8 mouse cellular contexts compared by ENCODE assay signal in genomic region chr12:102703921-102704408, GRCm38 (mm10). TPM values are rescaled to one million over a fixed set of nuclear protein-coding genes. Genes with fewer than 3 reads are reported as not detected.
DNase-seq lines count a peak whose midpoint lies in the region; ATAC-seq and TF ChIP-seq lines count a peak whose summit lies in the region.

No protein-coding gene starts in this region.

- TF ChIP-seq CTCF in small intestine, adult 2 months (IDR thresholded peaks at IDR 0.05; ENCODE audit: extremely low read depth, insufficient read length, insufficient replicate concordance, low read depth, low read length) = no peak

- intact Hi-C loops in heart, postnatal 14 days (cut with DNase I) = loop anchor here (2.0 kb wide), 2 partner anchors 21 to 125 kb away; no protein-coding TSS in a partner anchor

- ATAC-seq in heart, embryonic 15.5 days (replicated peaks; ENCODE audit: insufficient number of reproducible peaks, insufficient read depth, low FRiP score, low read depth) = 0 out of 2 replicates have a peak, but pooled peaks have one; percentile 2
- peak; percentile 33 for ATAC-seq in CD4-positive, CD25-positive, alpha-beta regulatory T cell, adult 4 months
- no peak for ATAC-seq in embryonic facial prominence, embryonic 15.5 days (ENCODE audit: insufficient number of reproducible peaks, low FRiP score, low TSS enrichment, low read depth)
- ATAC-seq in limb, embryonic 14.5 days (ENCODE audit: low FRiP score, low read depth) = no peak

- peak overlapping the region; percentile 62 for H3K27ac ChIP-seq in heart, embryonic 15.5 days
- H3K27ac ChIP-seq in embryonic facial prominence, embryonic 15.5 days (replicated peaks) = peak overlapping the region; percentile 52; the same call in 1 of the 2 replicates
- no peak overlapping the region for H3K27ac ChIP-seq in limb, embryonic 14.5 days (replicated peaks; ENCODE audit: low read depth, low read length)
- peak overlapping the region; percentile 85 for H3K27ac ChIP-seq in small intestine, adult 2 months (ENCODE audit: insufficient read depth, low read depth, low read length)

- no peak for DNase-seq in heart, postnatal 14 days
- no peak for DNase-seq in limb, embryonic 14.5 days (ENCODE audit: low spot score)
- no peak for DNase-seq in gastrocnemius, postnatal 4 days (ENCODE audit: low spot score in 2 of 2)
- no peak for DNase-seq in right cerebral cortex, postnatal 36 days (ENCODE audit: low spot score in 2 of 2)

- no peaks in the 10 kb centered on the region for H3K27me3 ChIP-seq in heart, embryonic 15.5 days
- no peaks in the 10 kb centered on the region for H3K27me3 ChIP-seq in embryonic facial prominence, embryonic 15.5 days
- H3K27me3 ChIP-seq in limb, embryonic 14.5 days (ENCODE audit: control insufficient read depth, insufficient read depth, low read length) = no peaks in the 10 kb centered on the region
- H3K27me3 ChIP-seq in small intestine, adult 2 months (ENCODE audit: control insufficient read depth, insufficient read depth, low read length) = no peaks in the 10 kb centered on the region

- H3K4me1 ChIP-seq in heart, embryonic 15.5 days (replicated peaks) = peaks cover 30% of the 10 kb centered on the region
- peaks cover 42% of the 10 kb centered on the region for H3K4me1 ChIP-seq in embryonic facial prominence, embryonic 15.5 days
- H3K4me1 ChIP-seq in limb, embryonic 14.5 days (ENCODE audit: control insufficient read depth, insufficient read depth, low read length) = peaks cover 35% of the 10 kb centered on the region
- peaks cover 46% of the 10 kb centered on the region for H3K4me1 ChIP-seq in small intestine, adult 2 months (ENCODE audit: control insufficient read depth, insufficient read depth, insufficient read length, low read length)

- 12% methylated on average over 17 of the region's 17 CpGs for WGBS in heart, embryonic 15.5 days
- 7% methylated on average over 17 of the region's 17 CpGs for WGBS in embryonic facial prominence, embryonic 15.5 days
- WGBS in limb, embryonic 14.5 days = 6% methylated on average over 17 of the region's 17 CpGs
- 4% methylated on average over 17 of the region's 17 CpGs for WGBS in small intestine, adult 2 months

- H3K9me3 ChIP-seq in heart, embryonic 15.5 days (replicated peaks) = no peaks in the 10 kb centered on the region
- no peaks in the 10 kb centered on the region for H3K9me3 ChIP-seq in embryonic facial prominence, embryonic 15.5 days (replicated peaks)
- no peaks in the 10 kb centered on the region for H3K9me3 ChIP-seq in limb, embryonic 14.5 days (ENCODE audit: control insufficient read depth, low read length)

- peak overlapping the region; percentile 90 for H3K9ac ChIP-seq in heart, embryonic 15.5 days
- H3K9ac ChIP-seq in embryonic facial prominence, embryonic 15.5 days = peak overlapping the region; percentile 37
- H3K9ac ChIP-seq in limb, embryonic 14.5 days (ENCODE audit: low read depth, low read length, severe bottlenecking) = peak overlapping the region; percentile 87

- no peaks in the 10 kb centered on the region for H3K36me3 ChIP-seq in heart, embryonic 15.5 days
- H3K36me3 ChIP-seq in embryonic facial prominence, embryonic 15.5 days = no peaks in the 10 kb centered on the region
- no peaks in the 10 kb centered on the region for H3K36me3 ChIP-seq in limb, embryonic 14.5 days (ENCODE audit: control insufficient read depth, insufficient read depth, low read length)
- H3K36me3 ChIP-seq in small intestine, adult 2 months (ENCODE audit: control insufficient read depth, insufficient read depth, low read length) = no peaks in the 10 kb centered on the region

- H3K4me3 ChIP-seq in heart, embryonic 15.5 days = peak overlapping the region; percentile 76
- peak overlapping the region; percentile 76 for H3K4me3 ChIP-seq in embryonic facial prominence, embryonic 15.5 days (replicated peaks)
- peak overlapping the region; percentile 75 for H3K4me3 ChIP-seq in limb, embryonic 14.5 days (replicated peaks; ENCODE audit: low read length)
- H3K4me3 ChIP-seq in small intestine, adult 2 months (ENCODE audit: low read depth, low read length) = peak overlapping the region; percentile 96

- TF ChIP-seq POLR2A in limb, embryonic 14.5 days (IDR thresholded peaks at IDR 0.05; ENCODE audit: borderline replicate concordance, extremely low read depth, insufficient read depth, insufficient read length) = no peak
- no peak; the same call in 1 of the 2 replicates for TF ChIP-seq POLR2A in small intestine, adult 2 months (IDR thresholded peaks at IDR 0.05; ENCODE audit: low read depth, low read length)

- peak overlapping the region; percentile 95 for H3K4me2 ChIP-seq in heart, embryonic 15.5 days
- peak overlapping the region; percentile 96 for H3K4me2 ChIP-seq in embryonic facial prominence, embryonic 15.5 days (replicated peaks)
- H3K4me2 ChIP-seq in limb, embryonic 14.5 days (replicated peaks; ENCODE audit: low read depth, low read length, severe bottlenecking) = peak overlapping the region; percentile 94

RNA-seq across cellular contexts. Expression of gene Itpk1, which starts 0.8 kb away (rescaled TPM):
- polyA plus RNA-seq in heart, embryonic 15.5 days (2015; fragmentation: Nextera tagmentation; extraction: Ambion mirVana) = 4.8 and 9.2 TPM in 2 replicates
- 10 to 100 TPM; 10.7 to 13.0 TPM for total RNA-seq in heart, postnatal 14 days (2021)
- polyA plus RNA-seq in CD4-positive, CD25-positive, alpha-beta regulatory T cell, adult 4 months (2017; shearing (Covaris generic)) = 10 to 100 TPM; 16.3 to 20.8 TPM
- polyA plus RNA-seq in embryonic facial prominence, embryonic 15.5 days (2015; fragmentation: Nextera tagmentation; extraction: Ambion mirVana) = 13.6 and 14.2 TPM in 2 replicates
- 10.3 and 12.3 TPM in 2 replicates for polyA plus RNA-seq in limb, embryonic 14.5 days (2012; rRNA removed)
- 8.3 and 9.1 TPM in 2 replicates for polyA plus RNA-seq in limb, embryonic 14.5 days (2014; fragmentation: Nextera tagmentation; extraction: Ambion mirVana)
- 104 and 324 TPM in 2 replicates for polyA plus RNA-seq in small intestine, adult 2 months (2012; rRNA removed)
- total RNA-seq in gastrocnemius, postnatal 4 days (2021) = 10 to 100 TPM; 10.0 to 10.1 TPM

RNA-seq across cellular contexts. Expression of gene Moap1, which starts 39.5 kb away (rescaled TPM):
- polyA plus RNA-seq in heart, embryonic 15.5 days (2015; fragmentation: Nextera tagmentation; extraction: Ambion mirVana) = 13.1 and 20.1 TPM in 2 replicates
- total RNA-seq in heart, postnatal 14 days (2021) = 1 to 10 TPM; 6.3 to 6.6 TPM
- polyA plus RNA-seq in CD4-positive, CD25-positive, alpha-beta regulatory T cell, adult 4 months (2017; shearing (Covaris generic)) = 1 to 10 TPM; 4.6 to 9.5 TPM
- 24.5 and 24.7 TPM in 2 replicates for polyA plus RNA-seq in embryonic facial prominence, embryonic 15.5 days (2015; fragmentation: Nextera tagmentation; extraction: Ambion mirVana)
- 1.9 and 2.2 TPM in 2 replicates for polyA plus RNA-seq in limb, embryonic 14.5 days (2012; rRNA removed)
- polyA plus RNA-seq in limb, embryonic 14.5 days (2014; fragmentation: Nextera tagmentation; extraction: Ambion mirVana) = 17.6 and 21.9 TPM in 2 replicates
- 0.30 and 0.74 TPM in 2 replicates for polyA plus RNA-seq in small intestine, adult 2 months (2012; rRNA removed)
- total RNA-seq in gastrocnemius, postnatal 4 days (2021) = 1 to 10 TPM; 7.6 to 7.8 TPM

RNA-seq across cellular contexts. Expression of gene Tmem251, which starts 39.6 kb away (rescaled TPM):
- 6.9 and 7.1 TPM in 2 replicates for polyA plus RNA-seq in heart, embryonic 15.5 days (2015; fragmentation: Nextera tagmentation; extraction: Ambion mirVana)
- 1 to 10 TPM; 3.9 to 5.4 TPM for total RNA-seq in heart, postnatal 14 days (2021)
- 1 to 10 TPM; 9.7 TPM for polyA plus RNA-seq in CD4-positive, CD25-positive, alpha-beta regulatory T cell, adult 4 months (2017; shearing (Covaris generic))
- 8.7 and 10.2 TPM in 2 replicates for polyA plus RNA-seq in embryonic facial prominence, embryonic 15.5 days (2015; fragmentation: Nextera tagmentation; extraction: Ambion mirVana)
- polyA plus RNA-seq in limb, embryonic 14.5 days (2012; rRNA removed) = 3.4 and 3.6 TPM in 2 replicates
- polyA plus RNA-seq in limb, embryonic 14.5 days (2014; fragmentation: Nextera tagmentation; extraction: Ambion mirVana) = 10.9 and 11.2 TPM in 2 replicates
- polyA plus RNA-seq in small intestine, adult 2 months (2012; rRNA removed) = 1.7 and 2.4 TPM in 2 replicates
- 1 to 10 TPM; 2.8 to 3.6 TPM for total RNA-seq in gastrocnemius, postnatal 4 days (2021)

RNA-seq across cellular contexts. Expression of gene Gm28051, which starts 53.6 kb away (rescaled TPM):
- polyA plus RNA-seq in heart, embryonic 15.5 days (2015; fragmentation: Nextera tagmentation; extraction: Ambion mirVana) = not detected in 2 replicates
- not detected for total RNA-seq in heart, postnatal 14 days (2021)
- polyA plus RNA-seq in CD4-positive, CD25-positive, alpha-beta regulatory T cell, adult 4 months (2017; shearing (Covaris generic)) = not detected
- not detected in 2 replicates for polyA plus RNA-seq in embryonic facial prominence, embryonic 15.5 days (2015; fragmentation: Nextera tagmentation; extraction: Ambion mirVana)
- polyA plus RNA-seq in limb, embryonic 14.5 days (2012; rRNA removed) = not detected in 2 replicates
- polyA plus RNA-seq in limb, embryonic 14.5 days (2014; fragmentation: Nextera tagmentation; extraction: Ambion mirVana) = not detected in 2 replicates
- not detected in 2 replicates for polyA plus RNA-seq in small intestine, adult 2 months (2012; rRNA removed)
- not detected for total RNA-seq in gastrocnemius, postnatal 4 days (2021)

RNA-seq across cellular contexts. Expression of gene Gon7, which starts 53.6 kb away (rescaled TPM):
- 22.2 and 24.0 TPM in 2 replicates for polyA plus RNA-seq in heart, embryonic 15.5 days (2015; fragmentation: Nextera tagmentation; extraction: Ambion mirVana)
- total RNA-seq in heart, postnatal 14 days (2021) = 10 to 100 TPM in 1 of 2 experiments, 1 to 10 TPM in 1; 9.3 to 10.6 TPM
- polyA plus RNA-seq in CD4-positive, CD25-positive, alpha-beta regulatory T cell, adult 4 months (2017; shearing (Covaris generic)) = 10 to 100 TPM; 27.3 to 32.2 TPM
- 24.3 and 25.6 TPM in 2 replicates for polyA plus RNA-seq in embryonic facial prominence, embryonic 15.5 days (2015; fragmentation: Nextera tagmentation; extraction: Ambion mirVana)
- 11.0 and 16.9 TPM in 2 replicates for polyA plus RNA-seq in limb, embryonic 14.5 days (2012; rRNA removed)
- polyA plus RNA-seq in limb, embryonic 14.5 days (2014; fragmentation: Nextera tagmentation; extraction: Ambion mirVana) = 17.7 and 21.7 TPM in 2 replicates
- polyA plus RNA-seq in small intestine, adult 2 months (2012; rRNA removed) = 3.4 and 11.2 TPM in 2 replicates
- total RNA-seq in gastrocnemius, postnatal 4 days (2021) = 10 to 100 TPM in 1 of 2 experiments, 1 to 10 TPM in 1; 9.5 to 10.9 TPM

Comparison
In these comparisons a context has a peak if more than half of its experiments do, and no peak if none do; other contexts are left out.
1. ATAC-seq: peak in heart, embryonic 15.5 days (single experiment) and CD4-positive, CD25-positive, alpha-beta regulatory T cell, adult 4 months (single experiment); none in embryonic facial prominence, embryonic 15.5 days (single experiment) and limb, embryonic 14.5 days (single experiment).
2. H3K9ac ChIP-seq: peak in every context shown above with its lines; median percentile 90 in heart, embryonic 15.5 days; 87 in limb, embryonic 14.5 days; 37 in embryonic facial prominence, embryonic 15.5 days.
3. Peak in every context shown above with its lines, with median percentiles within 50 percentile points of each other: H3K4me2 ChIP-seq and H3K4me3 ChIP-seq.